Comparison of ENCODE assay signal across 8 mouse cellular contexts in the genomic region with DNA sequence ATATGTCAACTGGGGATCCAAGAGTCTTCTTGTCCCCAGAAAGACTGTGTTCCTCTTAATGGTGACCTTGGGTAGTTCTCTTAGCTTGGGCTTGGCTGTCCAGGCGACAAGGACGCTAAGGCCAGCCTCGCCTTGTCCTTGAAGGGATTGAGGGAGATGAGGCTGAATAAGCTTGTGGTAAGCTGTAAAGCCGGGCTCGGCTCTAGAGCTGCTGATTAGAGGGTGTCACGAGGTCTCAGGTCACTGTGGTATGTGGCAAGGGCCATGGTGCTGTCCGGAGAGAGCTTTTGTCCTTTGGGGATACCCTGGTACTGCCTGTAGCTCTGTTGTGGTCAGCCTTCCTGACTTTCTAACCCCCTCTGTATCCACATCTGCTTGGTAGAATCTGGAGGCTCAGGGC. TPM values are rescaled to one million over a fixed set of nuclear protein-coding genes. Genes with fewer than 3 reads are reported as not detected.
DNase-seq lines count a peak whose midpoint lies in the region; ATAC-seq and TF ChIP-seq lines count a peak whose summit lies in the region.

No protein-coding gene starts in this region.

- peak overlapping the region; percentile 95 for H3K4me2 ChIP-seq in heart, embryonic 11.5 days
- H3K4me2 ChIP-seq in liver, embryonic 11.5 days = peak overlapping the region; percentile 98

- H3K27me3 ChIP-seq in spleen, adult 2 months (ENCODE audit: control insufficient read depth, insufficient read depth, low read length) = no peaks in the 10 kb centered on the region
- H3K27me3 ChIP-seq in heart, embryonic 11.5 days (ENCODE audit: control insufficient read depth, insufficient read depth, low read length) = no peaks in the 10 kb centered on the region
- no peaks in the 10 kb centered on the region for H3K27me3 ChIP-seq in liver, embryonic 11.5 days (replicated peaks; ENCODE audit: control insufficient read depth, insufficient read depth, low read length)
- no peaks in the 10 kb centered on the region for H3K27me3 ChIP-seq in small intestine, adult 2 months (ENCODE audit: control insufficient read depth, insufficient read depth, low read length)

- no peak overlapping the region for H3K27ac ChIP-seq in spleen, adult 2 months (ENCODE audit: insufficient read depth, low read length)
- H3K27ac ChIP-seq in heart, embryonic 11.5 days (ENCODE audit: low read depth, low read length) = peak overlapping the region; percentile 58
- 0 out of 2 replicates have a peak overlapping the region, but pooled peaks have one; percentile 16 for H3K27ac ChIP-seq in liver, embryonic 11.5 days (ENCODE audit: low read depth, low read length)
- peak overlapping the region; percentile 99 for H3K27ac ChIP-seq in small intestine, adult 2 months (ENCODE audit: insufficient read depth, low read depth, low read length)

- no peak for TF ChIP-seq CTCF in spleen, adult 2 months (IDR thresholded peaks at IDR 0.05; ENCODE audit: extremely low read depth, insufficient read depth, insufficient read length, insufficient replicate concordance)
- no peak for TF ChIP-seq CTCF in small intestine, adult 2 months (IDR thresholded peaks at IDR 0.05; ENCODE audit: extremely low read depth, insufficient read length, insufficient replicate concordance, low read depth, low read length)

- DNase-seq in spleen, adult 2 months (ENCODE audit: low read depth in 1 of 2, low spot score in 2 of 2) = no peak
- no peak for DNase-seq in spleen, postnatal 36 days (ENCODE audit: low spot score in 2 of 2)
- no peak for DNase-seq in liver, embryonic 11.5 days (ENCODE audit: low spot score)
- no peak for DNase-seq in right cerebral cortex, adult 2 months (ENCODE audit: low spot score in 2 of 2)
- DNase-seq in cerebellum, postnatal 4 days (ENCODE audit: low spot score in 2 of 2) = no peak
- DNase-seq in right cerebral cortex, postnatal 36 days (ENCODE audit: low spot score in 2 of 2) = no peak

- no peaks in the 10 kb centered on the region for H3K36me3 ChIP-seq in spleen, adult 2 months (ENCODE audit: control insufficient read depth, insufficient read depth, low read length)
- no peaks in the 10 kb centered on the region for H3K36me3 ChIP-seq in heart, embryonic 11.5 days (ENCODE audit: control insufficient read depth, insufficient read depth, low read length)
- H3K36me3 ChIP-seq in liver, embryonic 11.5 days (ENCODE audit: control insufficient read depth, insufficient read depth, low read length) = 0 out of 2 replicates have a peak, but pooled peaks cover 4% of the 10 kb centered on the region
- no peaks in the 10 kb centered on the region for H3K36me3 ChIP-seq in small intestine, adult 2 months (ENCODE audit: control insufficient read depth, insufficient read depth, low read length)

- no peak for ATAC-seq in heart, embryonic 11.5 days (replicated peaks; ENCODE audit: insufficient number of reproducible peaks, low FRiP score, low TSS enrichment)
- ATAC-seq in liver, embryonic 11.5 days (replicated peaks; ENCODE audit: low FRiP score) = no peak

- no peak for TF ChIP-seq POLR2A in spleen, adult 2 months (IDR thresholded peaks at IDR 0.05; ENCODE audit: low read depth, low read length)
- TF ChIP-seq POLR2A in small intestine, adult 2 months (IDR thresholded peaks at IDR 0.05; ENCODE audit: low read depth, low read length) = no peak

- H3K9ac ChIP-seq in heart, embryonic 11.5 days (ENCODE audit: low read depth, low read length) = peak overlapping the region; percentile 39; the same call in 1 of the 2 replicates
- H3K9ac ChIP-seq in liver, embryonic 11.5 days (ENCODE audit: low read depth, low read length) = no peak overlapping the region

- 71% methylated on average over 7 of the region's 7 CpGs for WGBS in spleen, adult 2 months
- 33% methylated on average over 7 of the region's 7 CpGs for WGBS in heart, embryonic 11.5 days (ENCODE audit: insufficient replicate concordance)
- WGBS in liver, embryonic 11.5 days = 48% methylated on average over 7 of the region's 7 CpGs
- 32% methylated on average over 7 of the region's 7 CpGs for WGBS in small intestine, adult 2 months

- peaks cover 12% of the 10 kb centered on the region; the same call in 1 of the 2 replicates for H3K4me1 ChIP-seq in spleen, adult 2 months (ENCODE audit: control insufficient read depth, insufficient read depth, insufficient read length)
- H3K4me1 ChIP-seq in heart, embryonic 11.5 days (ENCODE audit: control insufficient read depth, insufficient read depth, low read length) = peaks cover 46% of the 10 kb centered on the region
- peaks cover 43% of the 10 kb centered on the region for H3K4me1 ChIP-seq in liver, embryonic 11.5 days (replicated peaks; ENCODE audit: control insufficient read depth, insufficient read depth, low read length)
- H3K4me1 ChIP-seq in small intestine, adult 2 months (ENCODE audit: control insufficient read depth, insufficient read depth, insufficient read length, low read length) = peaks cover 35% of the 10 kb centered on the region

- no peaks in the 10 kb centered on the region for H3K9me3 ChIP-seq in heart, embryonic 11.5 days (replicated peaks; ENCODE audit: control insufficient read depth, low read length)
- no peaks in the 10 kb centered on the region for H3K9me3 ChIP-seq in liver, embryonic 11.5 days (ENCODE audit: control insufficient read depth, low read length)

- peak overlapping the region; percentile 1; the same call in 1 of the 2 replicates for H3K4me3 ChIP-seq in spleen, adult 2 months (ENCODE audit: extremely low read depth, insufficient read depth, insufficient read length)
- H3K4me3 ChIP-seq in heart, embryonic 11.5 days (ENCODE audit: low read depth, low read length) = peak overlapping the region; percentile 92
- peak overlapping the region; percentile 93; the same call in 1 of the 2 replicates for H3K4me3 ChIP-seq in liver, embryonic 11.5 days (ENCODE audit: low read depth, low read length)
- H3K4me3 ChIP-seq in small intestine, adult 2 months (ENCODE audit: low read depth, low read length) = peak overlapping the region; percentile 100

RNA-seq across cellular contexts. Expression of gene Slc6a6, which starts 2.0 kb away (rescaled TPM):
- 76.1 and 93.6 TPM in 2 replicates for polyA plus RNA-seq in spleen, adult 2 months (2012; rRNA removed)
- 54.7 and 63.0 TPM in 2 replicates for polyA plus RNA-seq in heart, embryonic 11.5 days (2014; fragmentation: Nextera tagmentation; extraction: Ambion mirVana)
- polyA plus RNA-seq in liver, embryonic 11.5 days (2014; fragmentation: Nextera tagmentation; extraction: Ambion mirVana) = 30.3 and 33.2 TPM in 2 replicates
- 44.0 and 124 TPM in 2 replicates for polyA plus RNA-seq in small intestine, adult 2 months (2012; rRNA removed)

Comparison
In these comparisons a context has a peak if more than half of its experiments do, and no peak if none do; other contexts are left out.
1. H3K4me3 ChIP-seq: peak in every context shown above with its lines; median percentile 100 in small intestine, adult 2 months; 93 in liver, embryonic 11.5 days; 92 in heart, embryonic 11.5 days; 1 in spleen, adult 2 months.